Mouse (Mus musculus) cerebellum, adult 8-10 months (tissue): ENCODE measurements around the gene Ipo9.

Experiments
- DNase-seq: peaks from one replicate; pipeline ENCODE4 v3.0.0; 2022

Gene Ipo9

DNA sequence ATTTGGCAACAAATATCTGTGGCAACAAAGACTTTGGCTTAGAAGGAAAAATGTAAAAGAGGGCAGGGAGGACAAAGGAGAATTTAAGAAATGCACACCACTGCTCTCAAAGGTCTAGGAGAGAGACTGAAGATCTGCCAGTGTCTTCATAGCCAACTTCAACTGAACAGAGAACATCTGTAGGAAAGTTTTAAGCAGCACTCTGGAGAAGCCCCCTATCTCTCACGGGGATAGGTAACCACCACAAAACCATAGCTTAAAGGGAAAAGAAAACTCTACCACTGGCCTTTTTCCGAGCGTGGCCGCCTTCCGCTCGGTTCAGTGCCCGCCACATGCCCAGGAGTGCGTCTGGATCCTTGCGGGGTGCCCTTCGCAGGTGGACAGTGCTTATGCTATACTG lies 3.7 kb downstream of the Ipo9 start:
- no peak for DNase-seq

- DNase-seq: no peak
These were observed 7.5 kb downstream of the Ipo9 start for GRCm38 (mm10) chr1:135422772-135423171.

- no peak for DNase-seq
These were observed 16.3 kb downstream of the Ipo9 start for GRCm38 (mm10) chr1:135413996-135414395.

- no peak for DNase-seq
These were observed 18.2 kb downstream of the Ipo9 start for GRCm38 (mm10) chr1:135412130-135412529.

DNA sequence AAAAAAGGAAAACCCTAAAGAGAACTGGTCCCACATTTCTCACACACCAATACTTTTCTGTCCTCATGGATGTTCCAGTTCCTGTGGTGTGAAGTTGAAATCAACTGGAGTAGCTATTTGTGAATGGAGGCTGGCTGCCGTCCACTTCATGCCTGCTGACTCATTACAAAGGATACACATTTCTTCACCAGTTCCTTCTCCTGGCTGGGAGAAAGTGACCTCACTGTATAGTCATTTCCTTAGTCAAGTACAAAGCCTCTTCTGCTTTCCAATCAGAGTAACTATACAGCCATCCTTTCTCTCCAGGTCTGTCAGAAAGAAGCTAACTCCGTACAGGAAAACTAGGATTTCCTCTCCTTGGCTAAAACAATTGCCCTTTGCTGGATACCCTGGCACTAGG lies 19.3 kb downstream of the Ipo9 start:
- DNase-seq: no peak

- no peak for DNase-seq
These were observed 21.3 kb downstream of the Ipo9 start for GRCm38 (mm10) chr1:135408973-135409372.

- no peak for DNase-seq
These were observed 24.9 kb downstream of the Ipo9 start for GRCm38 (mm10) chr1:135405356-135405755.

DNA sequence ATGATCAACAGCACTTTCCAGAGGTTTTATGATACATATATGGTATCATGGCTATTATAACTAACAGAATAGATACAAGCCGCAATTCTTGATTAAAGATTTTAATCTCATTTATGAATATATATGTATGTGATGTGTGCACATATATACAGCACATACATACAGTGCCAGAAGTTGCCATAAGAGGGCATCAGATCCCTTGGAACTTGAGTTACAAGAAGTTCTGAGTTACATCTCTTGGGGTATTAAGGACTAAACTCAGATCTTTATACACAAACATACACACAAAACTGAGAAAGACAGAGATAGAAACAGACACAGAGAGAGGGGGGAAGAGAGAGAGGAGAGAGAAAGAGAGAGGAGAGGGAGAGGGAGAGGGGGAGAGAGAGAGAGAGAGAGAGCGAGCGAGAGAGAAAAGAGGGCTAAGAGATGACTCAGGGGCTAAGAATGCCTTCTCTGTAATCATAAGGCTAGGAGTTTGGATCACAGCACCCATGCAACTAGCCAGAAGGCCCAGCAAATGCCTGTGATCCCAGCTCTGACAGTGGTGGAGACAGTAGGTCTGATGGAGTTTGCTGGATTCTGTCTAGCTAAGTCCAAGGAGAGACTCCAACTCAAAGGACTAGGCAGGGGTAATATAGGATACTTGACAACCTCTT lies 28.7 kb downstream of the Ipo9 start:
- DNase-seq: no peak

DNA sequence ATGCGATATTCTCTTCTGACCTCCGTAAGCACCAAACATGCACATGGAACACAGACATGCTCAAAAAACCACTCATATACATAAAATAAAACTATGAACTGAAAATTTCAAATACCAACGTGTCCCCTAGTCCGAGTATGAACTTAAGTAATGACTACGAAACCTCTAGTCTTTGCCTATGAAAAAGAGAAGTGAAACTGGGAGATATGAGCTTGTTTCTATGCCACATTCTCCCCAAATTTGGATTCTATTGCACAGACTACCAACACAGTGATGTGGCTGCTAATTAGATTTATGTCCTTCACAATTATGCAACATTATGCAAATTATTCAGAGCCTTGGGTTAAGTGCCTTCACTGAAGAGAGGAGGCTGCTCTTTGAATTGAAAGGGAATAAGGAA lies 30.8 kb downstream of the Ipo9 start:
- DNase-seq: no peak

DNA sequence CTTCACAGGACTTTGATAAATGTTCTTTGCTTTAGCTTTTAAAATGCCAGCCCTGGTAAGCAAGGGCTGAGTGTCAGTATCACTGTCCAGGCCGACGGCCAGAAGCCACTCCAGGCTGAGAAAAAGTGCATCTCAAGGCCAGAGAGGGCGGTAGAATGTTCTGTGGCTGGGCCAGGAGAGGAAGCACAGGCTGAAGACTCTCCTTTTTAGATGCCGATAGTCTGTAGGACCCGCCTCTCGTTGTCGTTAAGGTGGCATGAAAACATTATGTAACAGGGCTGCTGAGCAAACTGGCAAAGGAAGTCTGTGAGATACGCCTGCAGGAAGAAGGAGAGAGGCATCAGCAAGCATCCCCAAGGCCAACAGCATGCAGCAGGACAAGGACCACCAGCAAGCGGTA lies 45.1 kb downstream of the Ipo9 start:
- DNase-seq: no peak

GRCm38 (mm10) chr1:135384171-135384570 lies 46.1 kb downstream of the Ipo9 start:
- no peak for DNase-seq

GRCm38 (mm10) chr1:135381560-135381959 lies 48.7 kb downstream of the Ipo9 start:
- DNase-seq: peak; percentile 17

DNA sequence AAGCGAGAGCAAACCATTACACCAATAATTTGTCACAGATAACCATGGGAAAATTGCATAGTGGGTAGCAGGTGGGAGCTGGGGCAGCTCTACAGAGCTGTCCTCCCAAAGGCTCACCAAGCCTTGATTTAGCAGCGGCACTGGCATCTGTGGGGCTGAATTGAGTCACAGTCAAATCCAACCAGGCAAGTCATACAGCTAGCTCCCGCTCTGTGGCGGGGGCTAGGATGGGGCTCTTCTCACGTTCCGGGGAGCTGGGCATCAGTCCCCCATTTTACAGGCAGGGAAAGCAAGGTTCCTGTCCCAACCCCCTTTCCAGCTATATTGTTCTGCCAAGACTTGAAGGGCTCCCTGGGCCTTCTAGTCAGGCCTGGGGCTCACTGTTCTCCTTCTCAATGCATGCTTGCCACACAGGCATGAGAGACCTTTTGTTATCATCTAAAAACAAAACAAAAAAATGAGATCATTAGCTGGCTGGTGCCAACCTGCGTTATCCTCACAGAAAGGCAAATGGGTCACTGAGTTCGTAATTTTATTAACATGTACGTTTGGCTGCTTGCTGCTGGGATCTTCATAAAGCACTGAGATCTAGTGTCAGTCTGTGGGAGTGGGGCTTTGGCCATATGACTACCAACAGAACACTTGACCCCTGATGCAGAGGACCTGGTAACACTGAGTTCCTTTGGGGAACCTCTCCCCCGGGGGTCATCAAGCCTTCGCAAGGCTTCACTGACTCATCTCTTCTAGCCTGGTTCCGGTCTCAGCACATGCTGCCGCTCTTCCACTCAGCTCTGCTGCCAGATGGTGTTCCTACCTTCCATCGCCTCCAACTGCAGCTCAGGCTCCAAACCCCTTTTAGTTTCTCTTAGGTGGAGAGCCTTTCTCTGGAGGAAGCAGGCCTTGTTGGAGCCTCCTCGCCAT lies 50.0 kb downstream of the Ipo9 start:
- DNase-seq: peak; percentile 41

- DNase-seq: no peak
These were observed 51.3 kb downstream of the Ipo9 start for GRCm38 (mm10) chr1:135379048-135379447.

- DNase-seq: peak; percentile 16
These were observed 51.7 kb downstream of the Ipo9 start for GRCm38 (mm10) chr1:135378576-135378975.

DNA sequence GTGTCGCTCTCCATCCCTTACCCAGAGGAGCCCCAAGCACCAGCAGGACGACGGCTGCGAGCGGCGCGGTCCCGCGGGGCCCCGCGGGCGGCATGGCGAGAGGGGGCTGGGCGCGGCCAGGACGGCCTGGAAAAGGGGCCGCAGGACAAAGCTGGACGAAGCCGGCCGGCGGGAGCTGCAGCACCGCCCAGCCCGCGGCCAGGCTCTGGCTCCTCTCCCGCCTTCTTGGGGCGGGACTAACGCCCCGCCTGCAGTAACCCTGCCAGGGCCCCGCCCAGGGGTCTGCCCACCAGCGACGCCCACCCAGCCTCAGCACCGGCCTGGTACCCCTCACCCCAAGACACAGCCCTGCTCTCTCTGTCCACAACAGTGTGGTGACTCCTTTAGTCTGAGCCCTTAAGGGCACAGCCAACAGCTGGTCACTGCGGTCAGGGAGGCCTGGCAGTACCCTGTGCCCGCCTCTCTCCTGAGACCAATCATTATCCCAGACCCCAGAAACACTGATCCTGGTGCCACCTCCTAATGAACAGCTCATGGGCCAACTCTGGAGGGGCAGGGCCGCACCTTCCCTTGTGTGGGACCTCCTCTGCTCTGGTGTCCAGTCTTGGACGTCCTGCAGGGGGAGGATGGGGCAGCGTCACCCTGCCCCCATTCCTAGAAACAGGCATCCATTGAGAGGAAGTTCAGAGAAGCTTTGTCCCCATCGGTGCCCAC lies 55.3 kb downstream of the Ipo9 start, which contains the start of gene Shisa4:
Gene Shisa4 (minus strand): TSS at position 370 of the 714 bp plus-strand sequence.
- DNase-seq: peak; percentile 73

GRCm38 (mm10) chr1:135374175-135374867 lies 56.0 kb downstream of the Ipo9 start:
- peak; percentile 55 for DNase-seq

GRCm38 (mm10) chr1:135373171-135373677 lies 57.1 kb downstream of the Ipo9 start:
- no peak for DNase-seq

DNA sequence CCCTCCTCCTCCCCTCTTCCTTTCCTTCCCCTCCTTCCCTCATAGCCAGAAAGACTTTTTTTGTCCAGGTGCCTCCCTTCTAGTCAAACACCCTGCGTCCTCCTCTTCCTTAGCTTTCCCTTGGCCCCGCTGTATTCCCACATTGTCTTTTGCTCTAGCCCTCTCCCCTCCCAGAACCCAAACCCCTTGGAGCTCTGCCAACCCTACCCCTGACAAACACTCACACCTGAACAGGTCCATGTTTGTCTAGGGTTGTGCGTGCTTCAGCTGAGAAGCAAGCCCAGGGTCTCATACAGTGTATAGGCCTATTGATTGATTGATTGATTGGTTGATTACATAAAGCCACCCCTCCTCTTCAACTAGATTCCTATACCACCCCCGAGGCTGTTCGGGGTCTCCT lies 60.9 kb downstream of the Ipo9 start:
- no peak for DNase-seq

DNA sequence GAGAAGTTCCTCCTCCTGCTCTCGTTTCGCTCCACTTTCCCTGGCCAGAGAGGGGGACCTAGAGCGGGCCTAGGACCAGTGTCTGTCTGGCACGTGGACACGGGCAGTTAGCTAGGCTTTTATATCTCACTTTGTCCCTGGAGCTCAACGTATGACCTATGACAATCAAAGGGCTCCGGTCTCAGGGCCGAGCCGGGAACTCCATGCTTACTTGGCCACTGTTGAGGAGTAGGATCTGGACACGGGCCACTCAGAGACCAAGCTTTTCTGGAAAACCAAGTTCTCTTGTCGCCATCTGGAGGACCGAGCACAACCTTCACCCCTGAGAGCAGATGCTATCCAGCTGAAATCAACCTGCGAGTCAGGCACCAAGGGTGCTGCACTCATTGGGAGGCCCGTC lies 61.3 kb downstream of the Ipo9 start:
- DNase-seq: peak; percentile 55

DNA sequence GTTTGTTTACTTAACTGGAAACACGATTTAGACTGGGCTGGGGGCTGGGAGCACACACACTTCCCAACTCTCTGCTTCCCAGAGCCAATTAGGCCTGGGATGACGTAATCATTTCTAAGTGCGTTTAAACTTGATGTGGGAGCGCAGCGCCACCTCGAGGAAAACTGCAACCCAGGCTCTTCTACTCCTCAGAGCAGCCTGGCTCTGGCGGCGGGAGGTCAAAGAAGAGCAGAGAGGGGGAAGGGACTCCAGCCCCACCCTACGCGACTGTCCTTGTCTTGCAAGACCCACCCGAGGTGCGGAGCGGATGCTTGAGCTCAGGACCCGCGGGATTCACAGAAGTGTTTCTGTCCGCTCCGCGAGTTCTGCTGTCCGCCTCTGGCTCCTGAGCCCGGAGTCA lies 62.1 kb downstream of the Ipo9 start:
- DNase-seq: peak; percentile 90

- DNase-seq: peak; percentile 18
These were observed 62.7 kb downstream of the Ipo9 start for GRCm38 (mm10) chr1:135367595-135367994.

DNA sequence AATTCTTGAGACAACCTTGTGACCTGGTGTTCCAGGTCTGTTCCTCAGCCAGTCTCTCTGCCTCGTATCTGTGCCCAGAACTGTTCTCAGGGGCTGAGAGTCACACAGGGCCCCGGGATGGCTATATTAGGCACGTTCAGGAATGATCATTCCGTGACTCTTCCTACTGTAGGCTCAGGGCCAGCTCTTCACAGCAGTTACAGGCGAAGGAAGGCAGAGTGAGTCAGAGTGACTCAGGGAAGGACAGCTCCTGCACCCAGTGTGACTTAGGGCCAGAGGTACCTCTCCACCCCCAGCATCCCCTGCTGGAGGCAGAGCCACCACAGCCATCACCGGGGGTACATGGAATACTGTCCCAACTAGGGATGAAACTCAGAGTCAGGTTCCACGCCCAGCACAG lies 63.3 kb downstream of the Ipo9 start:
- no peak for DNase-seq
